Mouse (Mus musculus) erythroblast, embryonic 14.5 days (primary cell): ENCODE data around the gene Lrrc38.

Source experiments
- GATA1 ChIP-seq: IDR thresholded peaks from 2 replicates; pipeline ENCODE4 v1.6.1; 2012; ENCODE audit warnings: low read length, inconsistent platforms, mixed read lengths
- TAL1 ChIP-seq: IDR thresholded peaks from 3 replicates; pipeline ENCODE4 v1.6.1; 2012; ENCODE audit warnings: low read length, inconsistent platforms, mixed read lengths

GRCm38 (mm10) chr4:143301042-143301441 lies 48.5 kb upstream of the Lrrc38 start:
- TF ChIP-seq GATA1: no peak
- no peak for TF ChIP-seq TAL1
